Mouse (Mus musculus) heart, postnatal 0 days (tissue): ENCODE results near the gene Aldh3b1.

ENCODE experiments used
- CTCF ChIP-seq: IDR thresholded peaks from 2 replicates; pipeline ENCODE4 v1.5.1; 2016; ENCODE audit warnings: antibody characterized with exemption, control low read depth, low read depth
- EP300 ChIP-seq: IDR thresholded peaks from 2 replicates; pipeline ENCODE4 v1.6.1; 2016; ENCODE audit warnings: antibody characterized with exemption, low read depth

DNA sequence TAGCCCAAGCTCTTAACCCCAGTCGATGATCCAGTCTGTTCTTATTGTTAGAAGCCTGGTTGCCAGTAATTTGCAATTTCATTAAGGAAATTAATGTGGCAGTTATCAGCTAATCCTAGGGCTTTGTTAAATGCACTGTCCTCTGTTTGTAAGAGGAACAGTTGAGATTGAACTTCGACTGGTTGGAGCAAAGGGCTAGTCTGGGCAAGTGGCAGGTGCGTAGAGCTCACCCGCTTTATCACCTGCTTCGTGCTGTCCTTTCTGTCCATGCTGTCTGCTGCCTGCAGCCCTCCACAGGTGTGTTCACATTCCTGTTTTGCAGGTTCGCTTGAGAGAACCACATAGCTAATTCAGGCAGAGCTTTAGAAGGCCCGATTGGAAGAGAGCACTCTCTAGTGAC is 54.6 kb downstream of the Aldh3b1 start:
- TF ChIP-seq EP300, result no peak
- TF ChIP-seq CTCF, result no peak
